Mouse (Mus musculus): ENCODE data around the gene Plcd3. TPM values are rescaled to one million over a fixed set of nuclear protein-coding genes. Genes with fewer than 3 reads are reported as not detected.

Plcd3 gene
- polyA plus RNA-seq, 1 experiment, result 27.6 TPM

GRCm38 (mm10) chr11:103068884-103069283 lies 32.6 kb downstream of the Plcd3 start:
- no peaks in the 10 kb centered on the region for H3K27me3 ChIP-seq (ENCODE audit: control insufficient read depth, insufficient read depth, insufficient read length)
- H3K79me3 ChIP-seq (ENCODE audit: low read depth), result no peaks in the 10 kb centered on the region
- TF ChIP-seq MYOD1 (IDR thresholded peaks at IDR 0.05; ENCODE audit: control insufficient read depth, insufficient read length, low read depth) (no peak), FOSL1 (IDR thresholded peaks at IDR 0.05; ENCODE audit: insufficient read depth, low read length, poor library complexity, severe bottlenecking) (no peak), USF1 (IDR thresholded peaks at IDR 0.05; ENCODE audit: low read depth) (no peak), CEBPB (IDR thresholded peaks at IDR 0.05; ENCODE audit: low read depth) (no peak), MYOG (IDR thresholded peaks at IDR 0.05; ENCODE audit: control insufficient read depth, extremely low read depth, insufficient read length) (no peak), CTCF (IDR thresholded peaks at IDR 0.05; ENCODE audit: control insufficient read depth, insufficient read depth, insufficient read length) (no peak), MAX (IDR thresholded peaks at IDR 0.05) (no peak)
- peaks cover 94% of the 10 kb centered on the region for H3K36me3 ChIP-seq (ENCODE audit: control insufficient read depth, insufficient read depth)
- H3K79me2 ChIP-seq (ENCODE audit: control insufficient read depth, insufficient read depth), result no peaks in the 10 kb centered on the region
- no peak overlapping the region for H3K4me3 ChIP-seq (ENCODE audit: insufficient read depth, poor library complexity, severe bottlenecking)
- no peak overlapping the region for H3ac ChIP-seq (ENCODE audit: control insufficient read depth, insufficient read length, low read depth)

GRCm38 (mm10) chr11:103068272-103068671 lies 33.2 kb downstream of the Plcd3 start:
- TF ChIP-seq MAX (IDR thresholded peaks at IDR 0.05), result no peak
- TF ChIP-seq CTCF (IDR thresholded peaks at IDR 0.05; ENCODE audit: control insufficient read depth, insufficient read depth, insufficient read length), result no peak
- TF ChIP-seq MYOD1 (IDR thresholded peaks at IDR 0.05; ENCODE audit: control insufficient read depth, insufficient read length, low read depth), result no peak
- no peak for TF ChIP-seq CEBPB (IDR thresholded peaks at IDR 0.05; ENCODE audit: low read depth)
- no peak for TF ChIP-seq FOSL1 (IDR thresholded peaks at IDR 0.05; ENCODE audit: insufficient read depth, low read length, poor library complexity, severe bottlenecking)
- no peak for TF ChIP-seq MYOG (IDR thresholded peaks at IDR 0.05; ENCODE audit: control insufficient read depth, extremely low read depth, insufficient read length)
- no peak for TF ChIP-seq USF1 (IDR thresholded peaks at IDR 0.05; ENCODE audit: low read depth)
- Histone ChIP-seq H3K4me3 (ENCODE audit: insufficient read depth, poor library complexity, severe bottlenecking) (no peak overlapping the region), H3K79me2 (ENCODE audit: control insufficient read depth, insufficient read depth) (no peaks in the 10 kb centered on the region), H3ac (ENCODE audit: control insufficient read depth, insufficient read length, low read depth) (no peak overlapping the region), H3K27me3 (ENCODE audit: control insufficient read depth, insufficient read depth, insufficient read length) (no peaks in the 10 kb centered on the region), H3K79me3 (ENCODE audit: low read depth) (no peaks in the 10 kb centered on the region), H3K36me3 (ENCODE audit: control insufficient read depth, insufficient read depth) (peaks cover 94% of the 10 kb centered on the region)

- H3K36me3 ChIP-seq (ENCODE audit: control insufficient read depth, insufficient read depth), result peaks cover 92% of the 10 kb centered on the region
- TF ChIP-seq USF1 (IDR thresholded peaks at IDR 0.05; ENCODE audit: low read depth) (no peak), CTCF (IDR thresholded peaks at IDR 0.05; ENCODE audit: control insufficient read depth, insufficient read depth, insufficient read length) (no peak), FOSL1 (IDR thresholded peaks at IDR 0.05; ENCODE audit: insufficient read depth, low read length, poor library complexity, severe bottlenecking) (no peak), MYOG (IDR thresholded peaks at IDR 0.05; ENCODE audit: control insufficient read depth, extremely low read depth, insufficient read length) (no peak), MAX (IDR thresholded peaks at IDR 0.05) (no peak), CEBPB (IDR thresholded peaks at IDR 0.05; ENCODE audit: low read depth) (no peak), MYOD1 (IDR thresholded peaks at IDR 0.05; ENCODE audit: control insufficient read depth, insufficient read length, low read depth) (no peak)
- H3K4me3 ChIP-seq (ENCODE audit: insufficient read depth, poor library complexity, severe bottlenecking), result no peak overlapping the region
- no peaks in the 10 kb centered on the region for H3K79me3 ChIP-seq (ENCODE audit: low read depth)
- no peaks in the 10 kb centered on the region for H3K79me2 ChIP-seq (ENCODE audit: control insufficient read depth, insufficient read depth)
- H3ac ChIP-seq (ENCODE audit: control insufficient read depth, insufficient read length, low read depth), result no peak overlapping the region
- H3K27me3 ChIP-seq (ENCODE audit: control insufficient read depth, insufficient read depth, insufficient read length), result no peaks in the 10 kb centered on the region
Observed at GRCm38 (mm10) chr11:103067457-103068001, 33.9 kb downstream of the Plcd3 start.

GRCm38 (mm10) chr11:103067051-103067361 lies 34.5 kb downstream of the Plcd3 start:
- no peak overlapping the region for H3K4me3 ChIP-seq (ENCODE audit: insufficient read depth, poor library complexity, severe bottlenecking)
- no peak overlapping the region for H3ac ChIP-seq (ENCODE audit: control insufficient read depth, insufficient read length, low read depth)
- peaks cover 92% of the 10 kb centered on the region for H3K36me3 ChIP-seq (ENCODE audit: control insufficient read depth, insufficient read depth)
- no peak for TF ChIP-seq MYOG (IDR thresholded peaks at IDR 0.05; ENCODE audit: control insufficient read depth, extremely low read depth, insufficient read length)
- TF ChIP-seq USF1 (IDR thresholded peaks at IDR 0.05; ENCODE audit: low read depth), result peak; percentile 93
- TF ChIP-seq CEBPB (IDR thresholded peaks at IDR 0.05; ENCODE audit: low read depth), result no peak
- TF ChIP-seq CTCF (IDR thresholded peaks at IDR 0.05; ENCODE audit: control insufficient read depth, insufficient read depth, insufficient read length), result no peak
- TF ChIP-seq FOSL1 (IDR thresholded peaks at IDR 0.05; ENCODE audit: insufficient read depth, low read length, poor library complexity, severe bottlenecking), result no peak
- peak; percentile 47 for TF ChIP-seq MAX (IDR thresholded peaks at IDR 0.05)
- no peak for TF ChIP-seq MYOD1 (IDR thresholded peaks at IDR 0.05; ENCODE audit: control insufficient read depth, insufficient read length, low read depth)
- no peaks in the 10 kb centered on the region for H3K27me3 ChIP-seq (ENCODE audit: control insufficient read depth, insufficient read depth, insufficient read length)
- no peaks in the 10 kb centered on the region for H3K79me2 ChIP-seq (ENCODE audit: control insufficient read depth, insufficient read depth)
- no peaks in the 10 kb centered on the region for H3K79me3 ChIP-seq (ENCODE audit: low read depth)

GRCm38 (mm10) chr11:103066191-103067050 lies 35.0 kb downstream of the Plcd3 start:
- Histone ChIP-seq H3K36me3 (ENCODE audit: control insufficient read depth, insufficient read depth) (peaks cover 93% of the 10 kb centered on the region), H3ac (ENCODE audit: control insufficient read depth, insufficient read length, low read depth) (no peak overlapping the region), H3K4me3 (ENCODE audit: insufficient read depth, poor library complexity, severe bottlenecking) (no peak overlapping the region), H3K27me3 (ENCODE audit: control insufficient read depth, insufficient read depth, insufficient read length) (no peaks in the 10 kb centered on the region), H3K79me2 (ENCODE audit: control insufficient read depth, insufficient read depth) (no peaks in the 10 kb centered on the region), H3K79me3 (ENCODE audit: low read depth) (no peaks in the 10 kb centered on the region)
- TF ChIP-seq CEBPB (IDR thresholded peaks at IDR 0.05; ENCODE audit: low read depth) (peak; percentile 33), CTCF (IDR thresholded peaks at IDR 0.05; ENCODE audit: control insufficient read depth, insufficient read depth, insufficient read length) (no peak)
